30 mouse cellular contexts compared by ENCODE assay signal in the genomic region with DNA sequence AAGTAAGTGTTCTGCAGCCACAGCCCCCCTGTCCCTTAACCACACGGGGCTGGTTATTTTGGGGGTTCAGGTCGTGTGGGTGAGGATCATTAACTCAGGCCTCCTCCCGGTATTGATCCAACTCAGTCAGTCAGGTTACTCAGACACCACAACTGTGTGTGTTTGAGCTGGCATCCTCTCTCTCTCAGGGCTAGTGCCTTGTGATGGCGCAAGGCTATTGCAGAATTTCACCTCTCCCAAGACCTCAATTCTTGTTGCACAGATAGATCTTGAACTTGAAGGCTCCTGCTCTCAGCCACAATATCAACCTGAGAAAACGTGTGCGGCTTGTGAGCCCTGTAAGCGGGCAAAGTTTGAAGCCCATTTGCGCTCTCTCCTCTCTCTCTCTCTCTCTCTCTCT.
"Had no signal": no experiment of that assay in that cellular context is flagged by ENCODE, and none has a peak within 500 bp of the region (broad histone marks: within the 10 kb centered on the region; RNA-seq: fewer than 3 reads in every experiment).

No protein-coding gene starts in this region.

- H3K36me3 ChIP-seq: heart, embryonic 12.5 days; heart, embryonic 15.5 days; hindbrain, embryonic 10.5 days; hindbrain, embryonic 12.5 days; hindbrain, embryonic 13.5 days; hindbrain, embryonic 15.5 days; intestine, embryonic 15.5 days; kidney, embryonic 15.5 days had no signal

- DNase-seq: heart, postnatal 10 days; heart, postnatal 14 days; heart, postnatal 36 days; heart, postnatal 4 days; kidney, adult 11 months; kidney, adult 18-20 months; kidney, adult 2 months; kidney, adult 8-10 months; kidney, adult 9 months; kidney, postnatal 10 days; kidney, postnatal 14 days; kidney, postnatal 25 days; kidney, postnatal 36 days; kidney, postnatal 4 days; layer of hippocampus, adult 9-11 months; layer of hippocampus, postnatal 36 days had no signal

- H3K9ac ChIP-seq: heart, embryonic 12.5 days; heart, embryonic 13.5 days; heart, embryonic 15.5 days; hindbrain, embryonic 12.5 days; hindbrain, embryonic 13.5 days; hindbrain, embryonic 14.5 days; hindbrain, embryonic 15.5 days; intestine, embryonic 15.5 days; kidney, embryonic 15.5 days had no signal

- H3K27ac ChIP-seq: heart, embryonic 10.5 days; heart, embryonic 13.5 days; heart, embryonic 15.5 days; hindbrain, embryonic 10.5 days; hindbrain, embryonic 12.5 days; hindbrain, embryonic 13.5 days; hindbrain, embryonic 14.5 days; hindbrain, embryonic 15.5 days; hindbrain, postnatal 0 days; intestine, embryonic 15.5 days; kidney, embryonic 15.5 days; kidney, postnatal 0 days; layer of hippocampus, adult 2 months had no signal

- H3K4me1 ChIP-seq: heart, embryonic 12.5 days; heart, embryonic 13.5 days; heart, embryonic 15.5 days; hindbrain, embryonic 12.5 days had no signal

- H3K27me3 ChIP-seq: heart, embryonic 12.5 days; heart, embryonic 13.5 days; heart, embryonic 15.5 days; hindbrain, embryonic 12.5 days; hindbrain, embryonic 13.5 days; hindbrain, embryonic 15.5 days; intestine, embryonic 15.5 days; kidney, embryonic 15.5 days had no signal

- H3K4me3 ChIP-seq: heart, embryonic 10.5 days; heart, embryonic 12.5 days; heart, embryonic 13.5 days; heart, embryonic 15.5 days; hindbrain, embryonic 10.5 days; hindbrain, embryonic 12.5 days; hindbrain, embryonic 13.5 days; hindbrain, embryonic 15.5 days; intestine, embryonic 15.5 days; kidney, embryonic 15.5 days; layer of hippocampus, adult 2 months had no signal
